Mouse (Mus musculus) heart, adult 11 months (tissue): ENCODE measurements around the gene Apof.
"Not testable (repeated sequence)": the region's sequence is repeated elsewhere in the genome, so short reads cannot be mapped to it uniquely, and the experiment has no call there.

Experiments
- DNase-seq: peaks from one replicate; pipeline ENCODE4 v3.0.0; 2022

The Apof gene

GRCm38 (mm10) chr10:128259946-128260345 lies 8.5 kb upstream of the Apof start:
- DNase-seq: no peak

DNA sequence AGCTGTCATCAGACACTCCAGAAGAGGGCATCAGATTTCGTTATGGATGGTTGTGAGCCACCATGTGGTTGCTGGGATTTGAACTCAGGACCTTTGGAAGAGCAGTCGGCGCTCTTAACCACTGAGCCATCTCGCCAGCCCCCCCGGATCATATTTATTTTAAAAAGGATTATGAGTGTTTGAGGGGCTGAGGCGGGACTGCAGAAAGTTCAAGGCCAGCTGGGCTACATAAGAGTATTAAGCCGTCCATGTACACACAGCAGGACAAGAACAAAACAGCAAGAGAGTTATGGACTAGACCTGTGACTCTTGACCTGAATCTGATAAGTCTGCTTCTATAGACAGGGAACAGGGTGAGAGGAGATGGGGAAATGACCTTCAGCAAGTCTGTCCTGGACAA lies 8.1 kb upstream of the Apof start:
- DNase-seq: not testable (repeated sequence)

- DNase-seq: peak; percentile 95
Measured at GRCm38 (mm10) chr10:128262300-128262699, 6.2 kb upstream of the Apof start.

- DNase-seq: no peak
Measured at GRCm38 (mm10) chr10:128263393-128264310, 4.8 kb upstream of the Apof start.

DNA sequence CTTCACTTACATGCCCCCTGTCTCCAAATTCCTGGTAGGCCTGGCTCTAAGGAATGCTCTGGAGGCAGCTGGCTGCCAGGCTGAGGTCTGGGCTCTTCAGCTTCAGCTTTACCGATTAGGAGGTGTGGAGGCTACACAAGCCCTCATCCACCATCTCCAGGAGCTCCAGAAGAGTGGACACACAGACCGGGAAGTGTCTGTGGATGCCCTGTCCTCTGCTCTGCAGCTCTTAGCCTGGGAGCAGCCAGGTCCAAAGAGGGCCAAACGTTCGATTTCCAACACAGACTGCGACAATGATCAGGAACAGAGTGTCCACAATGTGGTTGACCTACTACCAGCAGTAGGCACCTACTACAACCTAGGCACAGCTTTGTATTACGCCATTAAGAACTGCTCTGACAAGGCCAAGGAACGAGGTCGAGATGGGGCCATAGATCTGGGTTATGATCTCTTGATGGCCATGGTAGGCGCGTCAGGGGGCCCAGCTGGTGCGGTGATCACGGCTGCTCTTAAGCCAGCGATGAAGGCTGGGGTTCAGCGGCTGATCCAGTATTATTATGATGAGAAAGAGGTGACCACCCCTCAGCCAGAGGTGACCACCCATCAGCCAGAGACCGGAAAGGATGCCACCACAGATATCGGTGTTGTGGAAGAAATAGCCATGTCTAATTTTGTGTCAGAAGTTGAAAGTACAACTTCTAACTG lies 887 bp downstream of the Apof start:
- DNase-seq: peak; percentile 94

DNA sequence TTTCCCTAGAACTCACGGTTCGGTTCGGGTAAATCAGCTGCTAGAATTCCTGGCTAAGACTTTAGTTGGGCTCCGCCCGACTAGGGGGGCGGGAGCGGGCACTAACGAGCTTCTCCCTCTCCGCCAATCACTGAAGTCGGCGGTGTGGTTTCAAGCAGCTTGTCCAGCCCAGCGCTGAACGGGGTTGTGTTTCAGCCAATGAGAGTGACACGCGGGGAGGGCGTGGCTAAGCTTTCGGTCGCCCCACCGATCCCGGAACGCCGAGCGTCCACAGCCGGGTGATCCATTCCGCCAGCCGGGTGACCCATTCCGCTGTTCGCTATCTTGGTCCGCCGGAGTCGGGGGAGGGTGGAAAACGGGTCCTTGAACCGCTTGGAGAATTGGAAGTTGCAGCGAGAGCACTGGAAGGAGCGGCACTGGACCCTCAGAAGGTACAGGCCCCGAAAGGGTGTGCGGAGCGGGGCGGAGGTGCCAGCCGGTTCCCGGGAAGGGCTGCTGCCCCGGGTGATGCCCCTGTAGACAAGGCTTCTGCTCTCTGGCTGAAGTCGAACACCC lies 1.9 kb downstream of the Apof start, which contains the start of gene Stat2:
Gene Stat2, plus strand, starts transcription at position 273 of the 555 bp plus-strand sequence.
- peak; percentile 100 for DNase-seq

DNA sequence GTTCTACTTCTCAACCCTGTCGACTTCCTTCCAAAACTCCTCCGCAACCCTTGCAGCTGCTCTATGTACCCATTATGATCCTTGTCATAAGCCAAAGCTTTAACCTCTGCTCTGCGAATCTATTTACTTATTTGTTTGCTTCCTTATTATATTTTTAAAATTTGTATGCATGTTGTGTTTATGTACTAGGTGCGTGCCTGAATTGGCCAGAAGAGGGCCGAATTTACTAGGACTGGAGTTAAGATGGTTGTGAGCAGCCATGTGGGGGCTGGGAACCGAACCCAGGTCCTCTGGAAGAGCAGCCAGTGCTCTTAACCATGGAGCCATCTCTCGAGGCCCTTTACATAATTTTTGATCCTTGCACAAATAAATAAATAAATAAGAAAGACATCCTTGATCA lies 2.4 kb downstream of the Apof start:
- DNase-seq: peak; percentile 92

DNA sequence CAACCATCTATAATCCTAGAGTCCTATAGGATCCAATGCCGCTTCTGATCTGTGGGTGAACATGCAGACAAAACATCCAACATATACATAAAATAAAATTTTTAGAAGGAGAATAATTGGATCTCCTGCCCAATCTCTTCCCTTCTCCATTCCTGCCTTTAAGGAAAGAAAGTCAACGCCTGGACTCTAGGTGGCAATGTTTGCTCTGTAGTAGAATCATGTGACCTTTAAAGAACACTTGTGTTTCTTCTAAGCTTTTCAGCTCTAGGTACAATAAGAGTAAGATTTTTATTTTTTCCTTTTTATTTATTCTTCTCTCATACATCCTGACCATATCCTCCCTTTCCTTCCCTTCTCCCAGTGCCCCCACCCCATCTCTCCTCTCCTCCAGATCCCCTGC lies 3.4 kb downstream of the Apof start:
- DNase-seq: no peak

DNA sequence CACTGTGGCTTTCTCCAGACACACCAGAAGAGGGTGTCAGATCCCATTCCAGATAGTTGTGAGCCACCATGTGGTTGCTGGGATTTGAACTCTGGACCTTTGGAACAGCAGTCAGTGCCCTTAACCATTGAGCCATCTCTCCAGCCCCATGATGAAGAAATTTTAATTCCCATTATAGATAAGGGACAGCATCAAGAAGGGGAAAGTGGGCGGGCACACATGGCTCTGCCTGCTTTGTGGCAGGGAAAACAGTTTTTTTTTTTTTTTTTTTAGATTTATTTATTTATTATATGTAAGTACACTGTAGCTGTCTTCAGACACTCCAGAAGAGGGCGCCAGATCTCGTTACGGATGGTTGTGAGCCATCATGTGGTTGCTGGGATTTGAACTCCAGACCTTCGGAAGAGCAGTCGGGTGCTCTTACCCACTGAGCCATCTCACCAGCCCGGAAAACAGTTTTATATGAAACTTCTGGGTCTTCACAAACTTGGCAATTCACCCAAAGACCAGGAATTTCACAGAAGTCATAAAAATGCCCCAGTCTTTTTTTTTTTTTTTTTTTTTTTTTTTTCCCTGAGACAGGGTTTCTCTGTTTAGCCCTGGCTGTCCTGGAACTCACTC lies 4.5 kb downstream of the Apof start:
- DNase-seq: not testable (repeated sequence)

- not testable (repeated sequence) for DNase-seq
Measured at GRCm38 (mm10) chr10:128275374-128275773, 6.9 kb downstream of the Apof start.

DNA sequence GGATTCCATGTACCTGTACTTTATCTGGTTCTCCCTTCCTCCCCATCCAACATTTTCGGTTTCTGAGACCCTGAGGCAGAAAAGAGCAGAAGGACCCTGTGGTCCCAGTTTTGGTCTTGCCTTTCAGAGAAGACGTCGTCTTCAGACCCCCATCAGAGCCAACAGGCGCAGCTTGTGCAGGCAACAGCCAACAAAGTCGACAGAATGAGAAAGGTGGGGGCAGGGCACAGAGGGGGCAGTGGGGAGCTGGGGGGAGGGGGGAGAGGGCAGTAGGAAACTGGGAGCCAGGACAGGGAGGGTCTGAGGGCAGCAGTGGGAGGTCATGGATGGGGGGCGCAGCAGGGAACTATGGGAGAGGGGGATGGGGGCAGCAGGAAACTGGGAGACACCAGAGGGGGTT lies 9.7 kb downstream of the Apof start:
- no peak for DNase-seq

DNA sequence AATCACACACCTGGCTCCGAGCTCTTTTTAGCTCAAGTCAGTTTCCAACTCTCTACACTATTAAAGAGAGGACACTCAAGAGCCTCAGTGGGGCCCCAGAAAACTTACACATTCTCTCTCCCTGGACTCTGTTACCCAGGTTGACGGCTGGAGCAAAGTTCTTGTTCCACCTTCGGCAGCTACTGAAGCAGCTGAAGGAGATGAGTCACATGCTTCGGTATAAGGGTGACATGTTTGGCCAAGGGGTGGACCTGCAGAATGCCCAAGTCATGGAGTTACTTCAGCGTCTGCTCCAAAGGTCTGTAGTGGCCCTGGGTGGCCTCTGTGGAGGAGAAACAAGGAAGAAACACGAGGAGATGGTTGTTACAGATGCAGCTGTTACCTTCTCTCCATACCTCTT lies 12.5 kb downstream of the Apof start:
- DNase-seq: no peak

GRCm38 (mm10) chr10:128281682-128282081 lies 13.2 kb downstream of the Apof start:
- no peak for DNase-seq

DNA sequence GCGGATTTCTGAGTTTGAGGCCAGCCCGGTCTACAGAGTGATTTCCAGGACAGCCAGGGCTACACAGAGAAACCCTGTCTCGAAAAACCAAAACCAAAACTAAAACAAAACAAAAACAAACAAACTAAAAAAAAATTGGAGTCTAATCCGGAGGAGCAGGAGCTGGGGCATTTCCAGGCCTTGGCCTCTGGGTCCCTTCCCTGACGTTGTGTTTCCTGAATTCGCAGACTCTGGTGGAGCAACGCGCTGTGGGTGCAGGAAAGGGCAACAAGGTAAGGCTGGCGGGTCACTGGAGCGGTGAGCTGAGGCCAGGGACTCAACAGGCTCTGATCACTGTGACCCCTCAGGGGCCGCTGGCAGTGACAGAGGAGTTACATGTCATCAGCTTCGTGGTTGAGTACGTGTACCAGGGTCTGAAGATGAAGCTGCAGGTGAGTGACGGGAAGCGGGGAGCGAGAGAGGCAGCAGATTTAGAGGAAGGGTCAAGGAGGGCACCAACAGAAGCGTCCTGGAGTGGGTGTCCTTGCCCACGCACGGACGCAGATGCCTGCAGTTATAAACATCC lies 14.5 kb downstream of the Apof start:
- no peak for DNase-seq

DNA sequence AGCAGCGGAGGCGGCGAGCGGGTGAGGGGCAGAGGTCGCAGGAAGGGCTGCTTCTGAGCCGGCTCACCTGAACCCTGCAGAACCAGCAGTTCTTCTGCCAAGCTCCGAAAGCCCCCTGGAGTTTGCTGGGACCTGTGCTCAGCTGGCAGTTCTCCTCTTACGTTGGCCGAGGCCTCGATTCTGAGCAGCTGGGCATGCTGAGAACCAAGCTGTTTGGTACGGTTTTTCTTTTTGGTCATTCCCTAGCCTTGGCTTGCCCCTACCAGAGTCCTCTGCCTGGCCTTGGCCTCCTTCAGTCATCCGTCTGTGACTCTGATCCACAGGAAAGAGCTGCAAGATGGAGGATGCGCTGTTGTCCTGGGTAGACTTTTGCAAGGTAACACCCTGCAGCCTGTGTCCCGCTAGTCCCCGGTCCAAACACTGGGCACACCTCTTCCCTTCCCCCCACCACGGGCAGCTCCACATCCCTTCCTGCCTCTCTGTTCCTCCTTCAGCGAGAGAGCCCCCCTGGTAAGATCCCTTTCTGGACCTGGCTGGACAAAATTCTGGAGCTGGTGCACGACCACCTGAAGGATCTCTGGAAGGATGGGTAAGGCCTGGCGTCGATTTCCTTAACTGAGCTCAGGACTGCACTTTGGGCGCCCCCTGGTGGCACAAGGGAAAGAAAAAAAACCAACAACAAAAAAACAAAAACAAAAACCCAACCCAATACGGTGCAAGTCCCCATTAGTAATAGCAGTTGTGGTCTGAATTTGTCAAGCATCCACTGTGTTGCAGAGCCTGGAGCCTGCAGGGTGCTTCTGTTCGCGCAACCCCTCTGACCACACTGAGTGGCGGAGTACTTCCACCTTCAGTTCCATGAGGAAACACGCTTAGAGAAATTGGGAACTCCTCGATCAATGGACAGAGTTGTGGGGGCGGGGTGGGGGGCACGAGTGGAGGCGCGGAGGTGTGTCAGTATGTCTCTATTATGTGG lies 15.4 kb downstream of the Apof start:
- DNase-seq: peak; percentile 91

DNA sequence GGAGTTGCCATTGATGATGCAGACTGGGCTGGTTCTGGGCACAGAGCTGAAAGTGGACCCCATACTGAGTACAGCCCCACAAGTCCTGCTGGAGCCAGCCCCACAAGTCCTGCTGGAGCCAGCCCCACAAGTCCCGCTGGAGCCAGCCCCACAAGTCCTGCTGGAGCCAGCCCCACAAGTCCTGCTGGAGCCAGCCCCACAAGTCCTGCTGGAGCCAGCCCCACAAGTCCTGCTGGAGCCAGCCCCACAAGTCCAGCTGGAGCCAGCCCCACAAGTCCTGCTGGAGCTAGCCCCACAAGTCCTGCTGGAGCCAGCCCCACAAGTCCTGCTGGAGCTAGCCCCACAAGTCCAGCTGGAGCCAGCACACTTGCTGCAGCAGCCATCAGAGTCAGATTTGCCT lies 22.1 kb downstream of the Apof start:
- DNase-seq: peak; percentile 96

GRCm38 (mm10) chr10:128296370-128297090 lies 28.1 kb downstream of the Apof start:
- no peak for DNase-seq

- no peak for DNase-seq
Measured at GRCm38 (mm10) chr10:128297221-128297620, 28.8 kb downstream of the Apof start.

- no peak for DNase-seq
Measured at GRCm38 (mm10) chr10:128297622-128298021, 29.2 kb downstream of the Apof start.

- DNase-seq: no peak
Measured at GRCm38 (mm10) chr10:128298243-128298642, 29.8 kb downstream of the Apof start.

GRCm38 (mm10) chr10:128298702-128299171 lies 30.3 kb downstream of the Apof start, which contains the start of gene Il23a:
Gene Il23a, minus strand, starts transcription at chr10:128298752.
- DNase-seq: no peak
